Mouse (Mus musculus) heart, embryonic 11.5 days (tissue): Measurements from ENCODE around the gene Ckap2l. TPM values are rescaled to one million over a fixed set of nuclear protein-coding genes. Genes with fewer than 3 reads are reported as not detected.
A peak's percentile ranks its signal among the peaks of the same experiment; 100 is the strongest.

Experiments
- ATAC-seq: fragments of 200-750 bp; cut with Nextera tagmentation; replicated peaks from 2 replicates; pipeline ENCODE4 v1.8.0; 2017; ENCODE audit warnings: moderate library complexity; ENCODE audit not compliant: insufficient number of reproducible peaks, low FRiP score, low TSS enrichment
- H3K27ac ChIP-seq: fragments of 300-500 bp; sonication (generic); 2 replicates; pipeline ENCODE4 v1.5.1; 2014; ENCODE audit warnings: mild to moderate bottlenecking, low read depth, low read length
- H3K27me3 ChIP-seq: fragments of 300-500 bp; sonication (generic); 2 replicates; pipeline ENCODE4 v1.6.1; 2014; ENCODE audit warnings: mild to moderate bottlenecking, low read length, mixed read lengths; ENCODE audit not compliant: control insufficient read depth, insufficient read depth
- H3K36me3 ChIP-seq: fragments of 300-500 bp; sonication (generic); 2 replicates; pipeline ENCODE4 v1.6.1; 2014; ENCODE audit warnings: mild to moderate bottlenecking, low read length, moderate library complexity, mixed read lengths; ENCODE audit not compliant: control insufficient read depth, insufficient read depth
- H3K4me1 ChIP-seq: fragments of 300-500 bp; sonication (generic); 2 replicates; pipeline ENCODE4 v1.6.1; 2014; ENCODE audit warnings: low read length; ENCODE audit not compliant: control insufficient read depth, insufficient read depth
- H3K4me2 ChIP-seq: fragments of 300-500 bp; sonication (generic); 2 replicates; pipeline ENCODE4 v1.6.1; 2014; ENCODE audit warnings: mild to moderate bottlenecking, moderate library complexity
- H3K4me3 ChIP-seq: fragments of 300-500 bp; sonication (generic); 2 replicates; pipeline ENCODE4 v1.5.1; 2014; ENCODE audit warnings: low read depth, low read length
- H3K9ac ChIP-seq: fragments of 300-500 bp; sonication (generic); 2 replicates; pipeline ENCODE4 v1.6.1; 2014; ENCODE audit warnings: mild to moderate bottlenecking, low read depth, low read length, moderate library complexity
- H3K9me3 ChIP-seq: fragments of 300-500 bp; sonication (generic); replicated peaks from 2 replicates; pipeline ENCODE4 v1.6.1; 2016; ENCODE audit warnings: low read length; ENCODE audit not compliant: control insufficient read depth
- WGBS: fragments of 180-500 bp; shearing (Covaris S2); extraction: QIAGEN DNeasy Blood & Tissue Kit; methylation state at CpG from one replicate; pipeline ENCODE4 v1.1.7; 2014; ENCODE audit not compliant: insufficient replicate concordance; 5-methylcytosine and 5-hydroxymethylcytosine counted together
- polyA plus RNA-seq: library from polyadenylated mRNA; unstranded; fragments of >200 nt; fragmentation: Nextera tagmentation; extraction: Ambion mirVana; gene quantifications from 2 replicates; pipeline ENCODE4 v1.2.1, GENCODE M21; 2014

Ckap2l gene
- polyA plus RNA-seq, 1 experiment from 2014 or later, result 59.9 TPM

DNA sequence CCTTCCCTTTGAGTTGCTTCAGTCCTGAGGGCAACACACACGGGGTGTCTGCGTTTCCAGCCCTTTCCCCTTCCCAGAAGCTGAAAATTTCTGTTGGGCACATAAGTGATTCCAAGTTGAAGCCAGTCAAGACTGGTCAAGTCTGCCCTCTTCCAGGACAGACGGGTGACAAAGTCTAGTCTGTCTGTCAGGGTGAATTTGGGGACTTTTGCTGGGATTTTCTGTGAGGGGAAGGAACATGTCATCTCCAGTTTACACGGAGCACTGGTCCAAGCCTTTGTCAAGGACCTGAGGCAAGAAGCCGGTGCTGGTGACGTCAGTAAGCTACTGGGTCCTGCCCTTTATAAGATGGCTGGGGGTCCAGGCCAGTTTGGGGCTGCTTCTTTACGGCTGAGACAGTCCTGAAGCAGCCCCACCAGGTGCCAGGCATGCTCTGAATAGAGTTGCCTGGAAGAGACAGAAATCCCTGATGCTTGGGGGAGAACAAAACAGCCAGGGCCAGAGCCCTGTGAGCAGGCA lies 69.9 kb downstream of the Ckap2l start:
- Histone ChIP-seq H3K4me3 (no peak overlapping the region), H3K9me3 (no peaks in the 10 kb centered on the region), H3K27me3 (no peaks in the 10 kb centered on the region), H3K27ac (peak overlapping the region; percentile 88), H3K4me2 (peak overlapping the region; percentile 29), H3K9ac (peak overlapping the region; percentile 68), H3K36me3 (no peaks in the 10 kb centered on the region), H3K4me1 (peaks cover 14% of the 10 kb centered on the region; the same call in 1 of the 2 replicates)
- no peak for ATAC-seq
- WGBS, result 71% methylated on average over 7 of the region's 7 CpGs

DNA sequence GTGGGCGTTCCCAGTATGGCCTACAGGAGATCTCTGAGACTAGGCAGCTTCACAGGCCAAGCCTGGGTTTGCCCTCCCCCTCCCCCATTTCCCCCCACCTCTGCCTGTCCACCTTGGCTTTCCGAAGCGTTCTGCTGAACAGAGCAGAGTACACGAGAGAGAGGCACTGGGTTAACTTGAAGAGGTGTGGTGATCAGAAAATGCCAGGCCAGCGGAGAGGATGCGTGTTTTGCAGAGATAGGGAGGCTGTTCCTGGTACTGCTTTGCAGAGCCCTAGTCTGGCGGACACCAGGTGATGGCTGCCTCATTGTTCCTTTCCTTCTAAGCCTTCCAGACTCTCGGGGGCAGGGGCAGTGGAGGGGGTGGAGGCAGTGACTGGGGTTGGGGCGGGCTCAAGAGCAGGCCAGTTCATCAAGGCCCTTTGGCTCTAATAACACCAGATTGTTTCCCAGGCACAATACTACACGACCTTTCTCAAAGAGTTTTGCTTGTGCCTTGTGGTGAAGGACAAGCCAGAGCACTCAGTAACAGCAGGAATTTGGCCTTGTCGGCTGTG lies 70.6 kb downstream of the Ckap2l start:
- no peak overlapping the region; the same call in 1 of the 2 replicates for H3K4me3 ChIP-seq
- ATAC-seq, result peak; percentile 86
- 40% methylated on average over 11 of the region's 11 CpGs for WGBS
- no peaks in the 10 kb centered on the region for H3K36me3 ChIP-seq
- H3K27me3 ChIP-seq, result no peaks in the 10 kb centered on the region
- peaks cover 14% of the 10 kb centered on the region; the same call in 1 of the 2 replicates for H3K4me1 ChIP-seq
- H3K27ac ChIP-seq, result peak overlapping the region; percentile 88
- no peaks in the 10 kb centered on the region for H3K9me3 ChIP-seq
- H3K9ac ChIP-seq, result peak overlapping the region; percentile 68
- peak overlapping the region; percentile 31 for H3K4me2 ChIP-seq

DNA sequence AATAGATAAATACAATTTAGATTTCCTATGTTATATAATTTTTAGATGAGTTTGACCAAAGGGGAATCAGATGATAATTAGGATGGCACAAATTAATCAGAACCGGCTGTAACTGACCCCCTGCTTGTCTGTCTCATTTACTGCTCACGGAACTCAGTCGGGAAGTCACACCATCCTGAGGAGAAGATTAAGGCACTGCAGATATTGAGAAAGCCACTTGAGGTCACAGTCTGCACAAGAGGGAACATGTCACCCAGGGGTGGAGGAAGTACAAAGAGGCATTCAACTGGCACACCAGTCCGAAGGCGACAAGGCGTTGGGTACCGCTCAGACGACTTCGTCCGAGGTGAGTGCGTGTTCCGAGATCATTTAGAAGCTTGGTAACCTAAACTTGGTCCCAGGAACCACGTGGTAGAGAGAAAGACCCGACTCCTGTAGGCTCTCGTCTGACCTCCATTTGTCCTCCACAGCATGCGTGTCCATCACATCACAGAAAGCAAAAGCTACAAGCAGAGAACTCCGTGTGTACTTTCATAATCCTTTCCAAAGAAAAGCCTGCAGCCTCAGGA lies 71.7 kb downstream of the Ckap2l start:
- H3K36me3 ChIP-seq, result no peaks in the 10 kb centered on the region
- no peaks in the 10 kb centered on the region for H3K27me3 ChIP-seq
- WGBS, result 78% methylated on average over 17 of the region's 17 CpGs
- H3K4me3 ChIP-seq, result no peak overlapping the region
- H3K9me3 ChIP-seq, result no peaks in the 10 kb centered on the region
- peak overlapping the region; percentile 88 for H3K27ac ChIP-seq
- H3K9ac ChIP-seq, result peak overlapping the region; percentile 49; the same call in 1 of the 2 replicates
- H3K4me2 ChIP-seq, result peak overlapping the region; percentile 31
- H3K4me1 ChIP-seq, result peaks cover 14% of the 10 kb centered on the region; the same call in 1 of the 2 replicates
- no peak for ATAC-seq

DNA sequence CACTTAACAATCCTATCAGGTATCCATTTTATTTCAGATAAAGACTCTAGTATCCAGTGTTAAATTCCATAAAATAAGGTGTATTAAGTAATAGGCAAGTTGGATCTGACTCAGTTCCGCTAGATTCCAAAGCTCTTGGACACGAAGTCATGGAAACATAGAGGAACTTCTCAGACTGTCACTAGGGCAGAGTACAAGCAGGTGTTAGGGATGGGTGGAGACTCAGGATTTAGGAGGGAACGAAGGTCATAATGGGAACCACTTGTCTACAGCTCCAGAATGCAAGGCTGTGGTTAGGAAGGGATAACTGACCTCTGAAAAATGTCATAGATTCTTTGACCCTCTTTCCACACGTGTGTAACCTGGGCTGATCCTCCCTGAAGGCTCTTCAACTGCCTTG lies 72.8 kb downstream of the Ckap2l start:
- ATAC-seq, result no peak
- Histone ChIP-seq H3K27me3 (no peaks in the 10 kb centered on the region), H3K9me3 (no peaks in the 10 kb centered on the region), H3K9ac (no peak overlapping the region), H3K27ac (peak overlapping the region; percentile 88; the same call in 1 of the 2 replicates), H3K36me3 (no peaks in the 10 kb centered on the region), H3K4me2 (no peak overlapping the region), H3K4me1 (peaks cover 14% of the 10 kb centered on the region; the same call in 1 of the 2 replicates), H3K4me3 (no peak overlapping the region)
- 80% methylated on average over 4 of the region's 4 CpGs for WGBS

DNA sequence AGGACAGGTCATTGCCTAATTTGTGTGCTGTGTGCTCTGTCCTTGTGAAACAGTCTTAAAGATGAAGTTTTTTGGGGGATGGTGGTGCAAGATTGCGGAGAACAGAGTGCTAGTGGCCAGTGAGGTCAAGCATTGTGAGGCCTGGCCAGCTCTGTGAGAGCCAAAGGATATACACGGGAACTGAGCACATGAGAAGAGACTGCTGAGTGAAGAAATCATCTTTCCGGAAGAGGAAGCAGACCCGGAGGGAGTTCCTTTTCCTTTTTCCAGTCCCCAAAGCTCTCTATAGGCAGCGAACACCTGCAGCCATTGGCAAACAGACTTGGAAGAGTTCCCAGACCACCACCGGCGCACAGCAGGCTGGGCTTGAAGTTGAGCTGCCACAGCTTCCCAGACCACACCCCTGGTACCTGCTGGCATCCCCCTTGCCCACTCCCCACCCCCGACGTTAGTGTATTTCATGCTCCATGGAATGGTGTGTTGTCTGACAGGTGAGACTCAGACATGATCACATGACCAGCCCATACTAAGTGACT lies 75.8 kb downstream of the Ckap2l start:
- H3K9me3 ChIP-seq, result no peaks in the 10 kb centered on the region
- no peak for ATAC-seq
- H3K4me1 ChIP-seq, result 0 out of 2 replicates have a peak, but pooled peaks cover 6% of the 10 kb centered on the region
- H3K4me3 ChIP-seq, result no peak overlapping the region
- WGBS, result 70% methylated on average over 9 of the region's 9 CpGs
- H3K27me3 ChIP-seq, result no peaks in the 10 kb centered on the region
- no peak overlapping the region for H3K27ac ChIP-seq
- H3K36me3 ChIP-seq, result no peaks in the 10 kb centered on the region
- no peak overlapping the region for H3K9ac ChIP-seq
- H3K4me2 ChIP-seq, result no peak overlapping the region

DNA sequence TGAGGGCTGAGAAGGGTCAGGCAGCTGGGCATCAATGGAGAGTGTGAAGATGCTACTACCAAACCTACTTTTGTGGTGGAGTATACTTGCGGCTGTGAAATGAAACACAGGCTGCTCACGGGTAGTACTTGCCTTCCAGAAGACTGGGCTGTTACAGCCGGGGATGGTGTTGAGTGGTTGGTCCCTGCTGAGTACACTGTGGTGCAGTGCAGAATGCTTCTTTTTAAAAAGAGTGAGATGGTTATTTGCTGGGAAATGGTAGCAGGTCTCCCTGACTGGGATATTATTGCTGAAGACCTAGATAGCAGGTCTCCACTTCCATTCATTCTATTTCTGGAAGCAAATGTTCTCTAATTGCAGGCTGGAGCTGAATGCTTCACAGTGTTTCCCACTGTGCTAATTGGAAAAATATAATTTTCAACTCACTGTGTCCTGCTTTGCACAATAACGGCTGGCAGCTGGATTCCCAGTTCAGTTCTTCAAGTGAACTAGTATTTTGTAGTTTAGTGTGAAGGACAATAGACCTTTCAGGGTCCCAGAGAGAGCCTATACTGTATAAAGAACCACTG lies 78.4 kb downstream of the Ckap2l start:
- no peak for ATAC-seq
- Histone ChIP-seq H3K27ac (no peak overlapping the region), H3K4me3 (no peak overlapping the region), H3K4me2 (no peak overlapping the region), H3K27me3 (no peaks in the 10 kb centered on the region), H3K9ac (no peak overlapping the region), H3K4me1 (no peaks in the 10 kb centered on the region), H3K36me3 (no peaks in the 10 kb centered on the region), H3K9me3 (no peaks in the 10 kb centered on the region)
- WGBS, result 81% methylated on average over 4 of the region's 4 CpGs

Other genes with a start within 250 kb of the Ckap2l start
- 0.13 TPM in 1 of 2 replicates, not detected in the other for gene Vinac1, start 249.0 kb downstream of the Ckap2l start, polyA plus RNA-seq
- 7.4 and 8.5 TPM in 2 replicates for gene Ttl, start 231.3 kb downstream of the Ckap2l start, polyA plus RNA-seq
- gene Polr1b, start 196.2 kb downstream of the Ckap2l start, polyA plus RNA-seq, result 14.8 and 15.4 TPM in 2 replicates
- gene Chchd5, start 167.5 kb downstream of the Ckap2l start, polyA plus RNA-seq, result 18.2 and 20.1 TPM in 2 replicates
- gene Slc20a1, start 98.4 kb downstream of the Ckap2l start, polyA plus RNA-seq, result 46.9 and 49.3 TPM in 2 replicates
- gene Il1a, start 12.8 kb upstream of the Ckap2l start, polyA plus RNA-seq, result 0.26 TPM in 1 of 2 replicates, not detected in the other
- gene Il1b, start 73.9 kb upstream of the Ckap2l start, polyA plus RNA-seq, result not detected in 2 replicates
- gene F830045P16Rik, start 239.4 kb upstream of the Ckap2l start, polyA plus RNA-seq, result not detected in 2 replicates